Mouse (Mus musculus) layer of hippocampus, adult 2 months (tissue): ENCODE measurements around the gene Gm13023. TPM values are rescaled to one million over a fixed set of nuclear protein-coding genes. Genes with fewer than 3 reads are reported as not detected.
"Not testable (repeated sequence)": the region's sequence is repeated elsewhere in the genome, so short reads cannot be mapped to it uniquely, and the experiment has no call there.

Source experiments
- DNase-seq, 2 experiments: peaks; one replicate each; pipeline ENCODE4 v3.0.0; 2022; ENCODE audit warnings: low spot score in 2 of 2
- H3K27ac ChIP-seq: fragments of 200-600 bp; 2 replicates; pipeline ENCODE4 v1.8.1; 2022
- H3K4me3 ChIP-seq: fragments of 200-600 bp; 2 replicates; pipeline ENCODE4 v1.8.1; 2022; ENCODE audit warnings: mild to moderate bottlenecking
- CTCF ChIP-seq: fragments of 200-600 bp; conservative IDR thresholded peaks from 2 replicates; pipeline ENCODE4 v1.8.1; 2022; ENCODE audit warnings: antibody characterized with exemption, mild to moderate bottlenecking, moderate library complexity
- long read RNA-seq, 2 experiments: library from polyadenylated mRNA; stranded (forward); transcript quantifications; one replicate each; pipeline ENCODE4 v2.0.0; 2021; ENCODE audit warnings: borderline mapping rate in 2 of 2
- total RNA-seq, 2 experiments: library from RNA; stranded (reverse); gene quantifications; 2 replicates each; pipeline ENCODE4 v1.2.3; 2021

The Gm13023 gene
- total RNA-seq: not detected
- long read RNA-seq, experiment 1: 0 reads
- long read RNA-seq, experiment 2: 0 reads

DNA sequence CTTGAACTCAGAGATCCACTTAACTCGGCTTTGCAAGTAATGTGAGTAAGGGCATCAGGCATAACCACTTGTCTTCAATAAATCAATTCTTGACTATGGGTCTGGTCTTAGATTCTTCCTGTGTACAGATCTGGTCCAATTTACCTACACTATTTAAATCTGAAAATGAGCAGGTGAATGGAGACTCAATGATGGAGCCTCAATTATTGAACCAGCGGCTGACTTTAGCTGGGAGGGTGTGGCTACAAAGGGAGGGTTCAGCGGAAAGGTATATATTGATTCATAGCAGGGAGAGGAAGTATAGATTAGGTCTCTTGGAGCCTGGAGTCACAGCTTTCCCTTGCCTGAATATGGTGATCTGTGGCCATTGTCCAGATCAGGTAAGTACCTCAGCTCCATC lies at the start of gene Gm13023:
Gene Gm13023, plus strand, starts transcription at position 301 of the 400 bp plus-strand sequence.
- not testable (repeated sequence) for H3K4me3 ChIP-seq, H3K27ac ChIP-seq, DNase-seq

DNA sequence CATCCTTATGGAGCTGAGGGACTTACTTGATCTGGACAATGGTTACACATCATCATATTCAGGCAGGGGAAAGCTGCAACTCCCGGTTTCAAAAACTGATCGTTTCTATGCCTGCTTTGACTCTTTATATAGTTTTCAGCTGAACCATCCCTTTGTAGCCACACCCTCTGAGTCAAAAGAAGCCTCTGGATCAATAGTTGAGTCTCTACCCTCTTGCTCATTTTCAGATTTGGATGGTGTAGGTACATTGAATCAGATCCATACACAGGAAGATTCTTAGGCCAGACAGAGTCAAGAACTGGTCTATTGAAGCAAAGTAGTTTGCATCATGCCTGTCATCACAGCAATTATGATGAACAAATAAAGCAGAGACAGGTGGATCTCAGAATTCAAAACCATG lies 26.8 kb downstream of the Gm13023 start, which contains the start of gene Gm13084:
Gene Gm13084, minus strand, starts transcription at position 101 of the 400 bp plus-strand sequence.
- Histone ChIP-seq H3K4me3 (no peak within 1 kb of the TSS), H3K27ac (no peak within 1 kb of the TSS)
- no peak for TF ChIP-seq CTCF
- DNase-seq: no peak

Other genes starting within 250 kb of the Gm13023 start
- not detected for gene BC080695, start 237.7 kb upstream of the Gm13023 start, total RNA-seq
- not detected for gene Gm13057, start 237.6 kb upstream of the Gm13023 start, total RNA-seq
- not detected for gene Gm13083, start 174.3 kb upstream of the Gm13023 start, total RNA-seq
- not detected for gene Gm13088, start 132.1 kb upstream of the Gm13023 start, total RNA-seq
- gene Gm13089, start 86.6 kb upstream of the Gm13023 start, total RNA-seq: not detected
- not detected for gene Gm13078, start 69.9 kb upstream of the Gm13023 start, total RNA-seq
- gene Gm13084, start 26.7 kb downstream of the Gm13023 start, total RNA-seq: not detected
- gene Gm13103, start 57.1 kb downstream of the Gm13023 start, total RNA-seq: not detected
- gene Pramef6, start 111.0 kb downstream of the Gm13023 start, total RNA-seq: not detected
- not detected for gene Pramef25, start 161.7 kb downstream of the Gm13023 start, total RNA-seq
- gene Gm13101, start 177.6 kb downstream of the Gm13023 start, total RNA-seq: not detected
- not detected for gene Pramef17, start 205.0 kb downstream of the Gm13023 start, total RNA-seq